Mouse (Mus musculus): ENCODE measurements around the gene Atp7b. TPM values are rescaled to one million over a fixed set of nuclear protein-coding genes. Genes with fewer than 3 reads are reported as not detected.

The Atp7b gene
- polyA plus RNA-seq, 1 experiment = 20.0 TPM

GRCm38 (mm10) chr8:22004750-22005522 is 55.2 kb downstream of the Atp7b start:
- 82% methylated on average over 14 of the region's 14 CpGs for WGBS
- H3K4me3 ChIP-seq (replicated peaks; ENCODE audit: extremely low read depth, low read depth, low read length) = no peak overlapping the region
- no peak for TF ChIP-seq POLR2A (IDR thresholded peaks at IDR 0.05; ENCODE audit: borderline replicate concordance, extremely low read depth, low read depth, low read length)
- TF ChIP-seq CTCF (IDR thresholded peaks at IDR 0.05; ENCODE audit: insufficient read depth, low read length) = no peak
- DNase-seq = no peak
- no peaks in the 10 kb centered on the region for H3K4me1 ChIP-seq (ENCODE audit: control insufficient read depth, insufficient read depth, low read length)

- DNase-seq = no peak
- TF ChIP-seq POLR2A (IDR thresholded peaks at IDR 0.05; ENCODE audit: borderline replicate concordance, extremely low read depth, low read depth, low read length) (no peak), CTCF (IDR thresholded peaks at IDR 0.05; ENCODE audit: insufficient read depth, low read length) (no peak)
- WGBS = 41% methylated on average over 3 of the region's 3 CpGs
Observed at GRCm38 (mm10) chr8:21995181-21995580, 64.9 kb downstream of the Atp7b start.

DNA sequence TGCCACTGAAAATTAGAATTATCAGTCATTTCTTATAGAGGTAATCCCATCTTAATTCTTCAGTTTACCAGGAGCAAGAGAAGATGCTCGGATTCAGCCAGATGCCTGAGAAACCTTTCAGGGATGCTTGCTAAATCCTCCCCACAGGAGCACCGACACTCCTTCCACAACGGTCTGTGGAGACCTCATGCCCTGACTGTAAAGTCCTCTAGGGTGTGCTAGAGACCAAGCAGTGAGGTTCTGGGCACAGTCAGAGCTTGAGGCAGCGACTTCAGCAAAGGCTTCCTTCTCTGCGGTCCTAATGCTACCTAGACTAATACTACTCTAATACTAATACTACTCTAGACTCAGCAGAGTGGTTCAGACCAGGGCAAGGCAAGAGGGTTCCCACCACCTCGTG is 67.9 kb downstream of the Atp7b start:
- H3K4me1 ChIP-seq (ENCODE audit: control insufficient read depth, insufficient read depth, low read length) = no peaks in the 10 kb centered on the region
- no peak for DNase-seq
- WGBS = 14% methylated on average over 6 of the region's 6 CpGs
- no peak for TF ChIP-seq POLR2A (IDR thresholded peaks at IDR 0.05; ENCODE audit: borderline replicate concordance, extremely low read depth, low read depth, low read length)
- peak; percentile 74 for TF ChIP-seq CTCF (IDR thresholded peaks at IDR 0.05; ENCODE audit: insufficient read depth, low read length)
- H3K4me3 ChIP-seq (replicated peaks; ENCODE audit: extremely low read depth, low read depth, low read length) = no peak overlapping the region

More at GRCm38 (mm10) chr8:21995181-21995580, 64.9 kb downstream of the Atp7b start:
- H3K4me1 ChIP-seq (ENCODE audit: control insufficient read depth, insufficient read depth, low read length) = no peaks in the 10 kb centered on the region
- no peak overlapping the region for H3K4me3 ChIP-seq (replicated peaks; ENCODE audit: extremely low read depth, low read depth, low read length)

DNA sequence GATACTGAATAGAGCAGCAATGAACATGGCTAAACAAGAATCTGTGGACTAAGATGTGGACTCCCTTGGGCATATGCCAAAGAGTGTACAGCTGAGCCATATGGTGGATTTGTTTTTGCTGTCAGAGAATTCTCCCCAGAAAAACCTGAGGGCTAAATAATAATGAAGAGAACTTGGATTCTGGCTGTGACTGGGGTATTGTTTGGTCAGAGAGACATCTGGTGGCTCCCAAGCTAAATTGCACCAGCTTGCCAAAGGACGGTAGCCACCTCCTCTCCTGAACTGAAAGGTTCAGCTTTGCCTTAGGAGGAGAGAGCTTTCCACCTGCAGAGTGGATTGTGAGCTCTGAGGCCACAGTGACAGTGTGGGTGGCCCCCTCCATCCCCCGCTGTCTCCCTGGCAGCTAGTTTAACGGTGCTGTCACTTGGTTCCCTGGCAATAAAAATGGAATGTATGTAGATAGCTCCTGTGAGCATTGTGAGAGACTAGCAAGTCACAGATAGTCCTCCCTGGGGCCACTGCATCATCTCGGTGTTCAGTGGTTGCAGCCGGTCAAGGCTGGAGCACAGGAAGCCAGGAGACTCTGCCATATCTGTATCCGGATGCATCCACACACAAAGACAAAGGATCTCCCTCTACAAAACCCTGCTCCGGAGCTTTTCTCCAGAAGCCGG is 78.3 kb downstream of the Atp7b start:
- WGBS = 64% methylated on average over 8 of the region's 8 CpGs
- H3K4me3 ChIP-seq (replicated peaks; ENCODE audit: extremely low read depth, low read depth, low read length) = no peak overlapping the region
- TF ChIP-seq CTCF (IDR thresholded peaks at IDR 0.05; ENCODE audit: insufficient read depth, low read length) (no peak), POLR2A (IDR thresholded peaks at IDR 0.05; ENCODE audit: borderline replicate concordance, extremely low read depth, low read depth, low read length) (no peak)
- no peaks in the 10 kb centered on the region for H3K4me1 ChIP-seq (ENCODE audit: control insufficient read depth, insufficient read depth, low read length)
- DNase-seq = no peak

GRCm38 (mm10) chr8:21978193-21978592 is 81.9 kb downstream of the Atp7b start:
- 57% methylated on average over 4 of the region's 4 CpGs for WGBS
- no peak overlapping the region for H3K4me3 ChIP-seq (replicated peaks; ENCODE audit: extremely low read depth, low read depth, low read length)
- no peak for TF ChIP-seq CTCF (IDR thresholded peaks at IDR 0.05; ENCODE audit: insufficient read depth, low read length)

DNA sequence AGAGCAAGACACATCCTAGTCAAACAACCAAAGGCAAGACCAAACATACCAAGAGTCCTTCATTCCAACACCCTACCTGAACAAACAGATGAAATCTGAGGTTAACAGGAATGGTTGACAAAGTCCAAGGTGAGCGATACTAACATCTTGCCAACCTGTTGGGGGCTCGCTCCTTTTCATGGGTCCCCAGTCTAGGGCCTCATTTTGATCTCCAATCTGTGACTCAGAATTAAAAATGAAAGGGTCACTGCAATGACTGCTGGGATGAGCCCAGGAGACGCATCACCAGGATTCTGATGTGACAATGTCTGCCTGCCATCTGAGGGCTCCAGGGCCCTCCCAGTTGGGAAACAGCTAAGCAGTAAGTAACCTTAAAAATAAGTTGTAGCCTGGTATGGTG is 90.6 kb downstream of the Atp7b start, which contains the start of gene Ccdc70:
Gene Ccdc70, plus strand, starts transcription at position 301 of the 400 bp plus-strand sequence.
- WGBS = 77% methylated on average over 3 of the region's 3 CpGs
- TF ChIP-seq POLR2A (IDR thresholded peaks at IDR 0.05; ENCODE audit: borderline replicate concordance, extremely low read depth, low read depth, low read length) (no peak), CTCF (IDR thresholded peaks at IDR 0.05; ENCODE audit: insufficient read depth, low read length) (no peak)
- Histone ChIP-seq H3K4me1 (ENCODE audit: control insufficient read depth, insufficient read depth, low read length) (no peaks in the 10 kb centered on the region), H3K4me3 (replicated peaks; ENCODE audit: extremely low read depth, low read depth, low read length) (no peak within 1 kb of the TSS)
- no peak for DNase-seq

More at GRCm38 (mm10) chr8:21978193-21978592, 81.9 kb downstream of the Atp7b start:
- DNase-seq = no peak
- H3K4me1 ChIP-seq (ENCODE audit: control insufficient read depth, insufficient read depth, low read length) = no peaks in the 10 kb centered on the region

DNA sequence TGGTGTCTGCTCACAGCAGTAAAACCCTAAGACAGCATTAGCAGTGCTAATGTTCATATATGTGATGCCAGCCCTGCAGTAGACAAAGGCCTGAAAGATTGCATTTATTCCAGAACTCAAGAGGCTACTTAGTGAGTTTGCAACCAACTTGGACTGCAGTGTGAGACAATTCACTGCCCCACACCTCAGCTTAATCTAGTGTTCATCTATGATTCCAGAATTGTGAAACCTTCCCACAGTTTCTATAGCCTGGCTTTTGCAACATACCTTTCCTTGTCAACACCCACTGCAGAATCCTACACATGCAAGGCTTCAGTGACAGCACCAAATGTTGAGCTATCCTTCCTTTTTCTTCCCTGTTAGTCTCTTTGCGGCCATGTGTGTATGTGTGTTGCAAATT is 93.5 kb downstream of the Atp7b start:
- TF ChIP-seq POLR2A (IDR thresholded peaks at IDR 0.05; ENCODE audit: borderline replicate concordance, extremely low read depth, low read depth, low read length) (no peak), CTCF (IDR thresholded peaks at IDR 0.05; ENCODE audit: insufficient read depth, low read length) (no peak)
- Histone ChIP-seq H3K4me3 (replicated peaks; ENCODE audit: extremely low read depth, low read depth, low read length) (no peak overlapping the region), H3K4me1 (ENCODE audit: control insufficient read depth, insufficient read depth, low read length) (no peaks in the 10 kb centered on the region)
- 68% methylated on average over 1 of the region's 1 CpGs for WGBS
- no peak for DNase-seq

- H3K4me3 ChIP-seq (replicated peaks; ENCODE audit: extremely low read depth, low read depth, low read length) = no peak within 1 kb of the TSS
- H3K4me1 ChIP-seq (ENCODE audit: control insufficient read depth, insufficient read depth, low read length) = no peaks in the 10 kb centered on the region
- no peak for TF ChIP-seq CTCF (IDR thresholded peaks at IDR 0.05; ENCODE audit: insufficient read depth, low read length)
- TF ChIP-seq POLR2A (IDR thresholded peaks at IDR 0.05; ENCODE audit: borderline replicate concordance, extremely low read depth, low read depth, low read length) = no peak
- DNase-seq = no peak
- WGBS = 83% methylated on average over 2 of the region's 2 CpGs
Observed at GRCm38 (mm10) chr8:21958414-21958813, 101.7 kb downstream of the Atp7b start, which contains the start of gene Fam90a1a. TSS of gene Fam90a1a (plus strand) at chr8:21958714.

DNA sequence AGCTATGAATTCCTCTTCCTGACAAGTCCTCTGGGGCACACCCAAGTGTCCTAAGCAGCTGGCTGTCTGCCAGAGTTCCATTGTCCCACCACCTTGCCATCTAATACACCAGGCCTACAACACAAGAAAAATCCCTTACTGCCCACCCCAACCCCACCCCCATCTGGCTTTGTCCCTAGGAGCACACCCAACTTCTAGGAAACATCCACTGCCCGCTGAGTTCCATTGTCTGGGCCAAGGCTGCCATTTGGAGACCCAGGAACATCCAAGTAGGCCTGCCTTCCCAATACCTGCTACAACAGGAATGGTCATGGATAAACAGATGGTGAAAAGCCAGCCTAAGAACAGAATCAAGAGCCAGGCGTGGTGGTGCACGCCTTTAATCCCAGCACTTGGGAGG is 103.8 kb downstream of the Atp7b start:
- Histone ChIP-seq H3K4me1 (ENCODE audit: control insufficient read depth, insufficient read depth, low read length) (no peaks in the 10 kb centered on the region), H3K4me3 (replicated peaks; ENCODE audit: extremely low read depth, low read depth, low read length) (no peak overlapping the region)
- 75% methylated on average over 3 of the region's 3 CpGs for WGBS
- TF ChIP-seq CTCF (IDR thresholded peaks at IDR 0.05; ENCODE audit: insufficient read depth, low read length) (no peak), POLR2A (IDR thresholded peaks at IDR 0.05; ENCODE audit: borderline replicate concordance, extremely low read depth, low read depth, low read length) (no peak)
- no peak for DNase-seq

All from lung, adult 2 months (tissue).